Mouse (Mus musculus) embryonic fibroblast, embryonic 13.5 days (primary cell): Measurements from ENCODE around the gene Bmyc.

Experiments
- CTCF ChIP-seq: IDR thresholded peaks from 2 replicates; pipeline ENCODE4 v1.5.1; 2011; ENCODE audit warnings: mild to moderate bottlenecking, control low read depth, low read length, moderate library complexity, borderline replicate concordance; ENCODE audit not compliant: insufficient read depth
- POLR2A ChIP-seq: IDR thresholded peaks from 2 replicates; pipeline ENCODE4 v1.6.1; 2011; ENCODE audit warnings: low read depth, mild to moderate bottlenecking, control low read depth, low read length, moderate library complexity

DNA sequence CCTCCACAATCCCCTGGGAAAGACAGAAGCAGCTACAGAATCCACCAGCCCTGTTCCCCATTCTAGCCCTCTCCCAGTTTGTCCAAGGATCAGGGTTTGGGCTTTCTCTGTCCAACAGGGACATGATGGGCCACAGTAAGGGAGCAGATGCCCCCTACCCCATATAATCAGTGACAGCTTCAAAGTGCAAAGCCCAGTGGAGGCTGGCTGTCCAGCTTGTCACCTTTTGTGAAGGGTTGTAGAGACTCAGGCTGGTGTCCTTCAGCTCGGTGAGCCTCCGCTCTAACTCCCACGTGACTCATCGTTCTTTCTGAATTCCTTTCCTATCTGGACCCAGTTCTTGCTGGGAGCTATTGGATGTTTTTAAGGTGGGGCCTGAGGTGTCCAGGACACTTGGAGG is 2.8 kb upstream of the Bmyc start:
- TF ChIP-seq CTCF (no peak), POLR2A (no peak)
